Mouse (Mus musculus): ENCODE results near the gene Emc1.

GRCm38 (mm10) chr4:139319740-139320139, 32.6 kb upstream of the Emc1 start:
- no peak for TF ChIP-seq POLR2A (IDR thresholded peaks at IDR 0.05; ENCODE audit: low read depth, low read length)
- no peak for TF ChIP-seq CTCF (IDR thresholded peaks at IDR 0.05; ENCODE audit: extremely low read depth, insufficient read length, insufficient replicate concordance, low read depth, low read length)
